Mouse (Mus musculus): ENCODE measurements around the gene Hp1bp3. TPM values are rescaled to one million over a fixed set of nuclear protein-coding genes. Genes with fewer than 3 reads are reported as not detected.
A peak's percentile ranks its signal among the peaks of the same experiment; 100 is the strongest.

Gene Hp1bp3
- total RNA-seq (2022), result 10 to 100 TPM; 81.4 to 89.4 (median 84.4) TPM

GRCm38 (mm10) chr4:138216200-138216890 lies at the start of gene Hp1bp3:
Gene Hp1bp3, plus strand, starts transcription at chr4:138216296.
- DNase-seq (ENCODE audit: low spot score), result peak; percentile 57

DNA sequence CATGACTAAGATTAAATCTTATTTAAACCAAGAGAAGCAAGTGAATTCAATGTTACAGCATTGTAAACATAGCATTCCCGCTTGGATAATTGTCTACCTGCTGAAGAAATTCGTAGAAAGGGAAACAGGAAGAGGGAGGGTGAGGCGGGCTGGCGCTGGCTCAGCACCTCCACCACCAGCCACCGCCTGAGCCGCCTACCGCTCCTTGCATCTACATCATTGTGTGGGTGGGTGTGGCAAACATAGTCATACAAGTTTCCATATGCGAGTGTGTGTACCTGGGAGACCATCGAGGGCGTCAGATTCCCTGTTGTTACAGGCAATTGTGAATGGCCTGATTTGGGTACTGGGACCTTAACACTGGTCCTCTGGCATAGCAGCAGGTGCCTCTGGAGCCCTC lies 49.6 kb upstream of the Hp1bp3 start:
- no peak for DNase-seq (ENCODE audit: low spot score)

DNA sequence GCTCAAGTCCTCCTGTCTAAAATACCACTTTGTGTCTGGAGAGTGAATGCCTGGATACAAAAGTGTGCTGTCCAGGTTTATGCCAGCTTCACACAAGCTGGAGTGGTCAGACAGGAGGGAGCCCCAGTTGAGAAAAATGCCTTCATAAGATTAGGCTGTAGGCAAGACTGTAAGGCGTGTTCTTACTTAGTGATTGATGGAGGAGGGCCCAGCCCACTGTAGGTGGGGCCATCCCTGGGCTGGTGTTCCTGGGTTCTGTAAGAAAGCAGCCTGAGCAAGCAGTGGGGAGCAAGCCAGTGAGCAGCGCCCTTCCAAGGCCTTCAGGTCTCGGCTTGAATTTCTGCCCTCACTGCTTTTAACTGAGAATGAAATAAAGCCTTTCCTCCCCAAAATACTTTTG lies 47.9 kb upstream of the Hp1bp3 start:
- no peak for DNase-seq (ENCODE audit: low spot score)

GRCm38 (mm10) chr4:138169420-138169819 lies 46.7 kb upstream of the Hp1bp3 start:
- no peak for DNase-seq (ENCODE audit: low spot score)

DNA sequence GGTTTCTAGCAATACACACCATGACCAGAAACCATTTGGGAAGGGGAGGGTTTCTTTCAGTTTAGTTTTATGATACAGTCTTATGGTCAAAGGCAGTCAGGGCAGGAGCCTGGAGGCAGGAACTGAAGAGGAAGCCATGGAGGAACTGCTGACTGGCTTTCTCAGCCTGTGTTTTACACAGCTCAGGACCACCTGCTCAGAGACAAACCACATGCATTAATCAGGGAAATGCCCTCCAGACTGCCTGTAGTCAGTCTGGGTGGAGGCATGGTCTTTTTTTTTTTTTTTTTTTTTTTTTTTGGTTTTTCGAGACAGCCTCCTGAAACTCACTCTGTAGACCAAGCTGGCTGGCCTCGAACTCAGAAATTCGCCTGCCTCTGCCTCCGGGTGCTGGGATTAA lies 43.4 kb upstream of the Hp1bp3 start:
- no peak for DNase-seq (ENCODE audit: low spot score)

GRCm38 (mm10) chr4:138179391-138179790 lies 36.7 kb upstream of the Hp1bp3 start:
- DNase-seq (ENCODE audit: low spot score), result no peak

GRCm38 (mm10) chr4:138180719-138181118 lies 35.4 kb upstream of the Hp1bp3 start:
- DNase-seq (ENCODE audit: low spot score), result no peak

GRCm38 (mm10) chr4:138184056-138184455 lies 32.0 kb upstream of the Hp1bp3 start:
- no peak for DNase-seq (ENCODE audit: low spot score)

DNA sequence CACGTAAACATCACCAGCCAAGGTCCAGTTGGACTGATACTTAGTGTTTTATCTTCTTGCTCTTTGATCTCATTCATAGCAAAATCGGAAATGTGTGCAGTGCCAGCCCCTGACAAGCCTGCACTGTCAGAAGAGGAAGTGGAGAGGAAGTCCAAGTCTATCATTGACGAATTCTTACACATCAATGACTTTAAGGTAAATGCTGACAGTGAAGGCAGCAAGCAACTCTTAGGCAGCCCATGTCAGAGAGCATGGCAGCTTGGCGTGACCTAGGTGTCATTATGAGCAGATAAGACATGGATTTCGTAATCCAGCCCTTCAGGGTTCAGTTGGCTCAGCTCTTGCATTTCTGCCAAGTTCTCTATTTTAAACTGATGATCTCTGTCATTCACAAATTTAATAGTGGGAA lies 31.5 kb upstream of the Hp1bp3 start:
- peak; percentile 11 for DNase-seq (ENCODE audit: low spot score)

DNA sequence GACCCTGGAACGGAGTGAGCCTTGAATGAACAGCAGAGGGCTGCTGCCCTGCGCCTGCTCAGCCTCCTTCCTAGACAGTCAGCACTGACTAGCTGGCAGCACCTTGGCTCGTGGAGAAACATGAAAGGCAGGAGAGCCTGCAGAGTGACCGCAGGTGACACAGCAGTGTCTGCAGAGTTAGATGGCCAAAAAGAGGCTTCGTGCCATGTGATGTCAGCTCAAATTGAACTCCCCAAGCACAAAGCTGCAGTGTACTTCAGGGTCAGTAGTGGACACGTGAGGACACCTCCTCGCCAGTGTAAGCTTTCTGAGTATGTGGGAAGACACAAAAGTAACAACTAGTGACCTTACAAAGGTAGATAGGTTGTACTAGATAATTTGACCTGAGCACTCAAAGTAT lies 30.1 kb upstream of the Hp1bp3 start:
- no peak for DNase-seq (ENCODE audit: low spot score)

- no peak for DNase-seq (ENCODE audit: low spot score)
Measured at GRCm38 (mm10) chr4:138187995-138188394, 28.1 kb upstream of the Hp1bp3 start.

DNA sequence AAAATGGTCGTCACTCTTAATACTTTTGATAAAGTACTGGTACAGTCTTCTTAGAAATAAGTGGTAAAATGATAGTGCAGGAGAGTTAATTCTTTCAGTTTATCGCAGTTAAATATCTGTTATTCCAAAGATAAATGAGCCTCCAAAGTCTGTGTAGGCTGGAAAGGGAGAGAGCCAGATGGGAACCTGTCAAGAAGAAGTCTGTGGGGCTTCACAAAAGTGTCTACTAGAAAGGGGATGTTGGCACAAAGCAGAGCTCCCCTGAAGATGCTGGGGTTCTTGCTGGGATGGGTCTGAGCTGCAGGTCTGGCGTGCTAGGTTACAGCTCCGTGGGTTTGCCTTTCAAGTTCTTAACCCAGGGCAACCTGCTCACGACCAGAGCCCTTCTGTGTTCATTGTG lies 23.5 kb upstream of the Hp1bp3 start:
- DNase-seq (ENCODE audit: low spot score), result no peak

GRCm38 (mm10) chr4:138200769-138201168 lies 15.3 kb upstream of the Hp1bp3 start:
- DNase-seq (ENCODE audit: low spot score), result no peak

GRCm38 (mm10) chr4:138201696-138202095 lies 14.4 kb upstream of the Hp1bp3 start:
- no peak for DNase-seq (ENCODE audit: low spot score)

GRCm38 (mm10) chr4:138210116-138210515 lies 6.0 kb upstream of the Hp1bp3 start:
- DNase-seq (ENCODE audit: low spot score), result no peak

DNA sequence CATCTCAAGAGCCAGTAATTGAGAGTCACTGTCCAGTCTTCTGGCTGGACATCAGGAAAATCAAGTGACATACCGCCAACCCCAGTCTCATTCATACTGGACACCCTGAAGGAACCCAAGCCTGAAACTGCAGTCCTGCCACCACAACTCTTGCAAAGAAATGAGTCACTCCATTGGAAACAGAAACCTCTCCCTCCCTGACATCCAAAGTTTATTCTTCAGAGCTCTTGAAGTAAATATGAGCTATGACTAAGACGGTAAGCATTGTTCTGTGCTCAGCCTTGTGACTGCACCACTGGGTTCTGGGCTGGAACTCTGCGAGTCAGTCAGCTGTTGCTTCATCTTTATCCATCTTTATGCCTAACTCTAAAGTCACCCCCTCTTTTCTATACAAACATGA lies 2.2 kb upstream of the Hp1bp3 start:
- DNase-seq (ENCODE audit: low spot score), result no peak

DNA sequence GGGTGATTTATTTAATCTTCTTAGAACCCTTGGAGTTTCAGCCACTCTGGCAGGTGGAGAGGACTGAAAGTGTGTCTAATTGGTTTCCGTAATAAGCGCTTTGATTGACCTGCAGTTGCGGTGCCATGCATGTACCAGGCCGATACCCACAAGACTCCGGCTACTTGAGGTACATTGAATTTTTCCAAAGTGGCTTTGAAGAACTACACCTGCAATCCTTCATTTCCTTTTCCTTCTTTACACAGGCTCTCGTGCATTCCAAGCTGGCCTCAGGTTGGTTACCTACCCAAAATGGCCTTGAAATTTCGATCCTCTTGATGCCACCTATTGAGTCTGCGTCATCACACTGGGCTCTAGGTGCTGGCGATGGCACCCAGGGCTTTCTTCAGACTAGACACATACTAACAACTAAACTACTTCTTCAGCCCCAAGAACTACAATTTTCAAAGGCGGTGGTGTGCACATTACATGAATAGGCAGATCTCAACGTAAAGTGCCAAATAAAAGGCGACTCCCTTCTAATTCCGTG lies 361 bp upstream of the Hp1bp3 start:
- no peak for DNase-seq (ENCODE audit: low spot score)

DNA sequence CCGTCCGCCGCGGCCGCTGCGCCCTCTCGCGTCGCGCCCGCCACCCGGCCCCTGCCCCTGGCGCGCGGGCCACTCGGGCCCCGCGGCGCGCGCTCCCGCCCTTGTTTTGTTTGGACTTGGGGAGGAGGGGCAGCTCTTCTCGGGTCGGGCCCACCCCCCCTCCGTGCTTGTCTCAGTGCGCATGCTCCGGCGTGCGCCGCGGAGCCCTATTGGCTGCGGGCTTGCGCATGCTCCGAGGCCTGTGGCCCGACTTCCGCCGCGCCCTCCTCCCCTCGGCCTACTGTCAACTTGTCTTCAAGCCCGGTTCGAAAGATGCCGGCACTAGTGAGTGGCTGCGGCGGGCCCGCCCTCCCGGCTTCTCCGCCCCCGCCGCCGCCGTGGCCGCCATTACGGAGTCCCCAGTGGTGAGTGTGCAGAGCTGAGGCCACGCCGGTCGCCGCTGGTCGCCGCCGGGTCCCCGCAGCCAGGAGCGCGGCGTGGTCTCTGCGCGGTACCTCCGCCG lies 846 bp downstream of the Hp1bp3 start:
- peak; percentile 97 for DNase-seq (ENCODE audit: low spot score)

GRCm38 (mm10) chr4:138217441-138217840 lies 1.3 kb downstream of the Hp1bp3 start:
- no peak for DNase-seq (ENCODE audit: low spot score)

DNA sequence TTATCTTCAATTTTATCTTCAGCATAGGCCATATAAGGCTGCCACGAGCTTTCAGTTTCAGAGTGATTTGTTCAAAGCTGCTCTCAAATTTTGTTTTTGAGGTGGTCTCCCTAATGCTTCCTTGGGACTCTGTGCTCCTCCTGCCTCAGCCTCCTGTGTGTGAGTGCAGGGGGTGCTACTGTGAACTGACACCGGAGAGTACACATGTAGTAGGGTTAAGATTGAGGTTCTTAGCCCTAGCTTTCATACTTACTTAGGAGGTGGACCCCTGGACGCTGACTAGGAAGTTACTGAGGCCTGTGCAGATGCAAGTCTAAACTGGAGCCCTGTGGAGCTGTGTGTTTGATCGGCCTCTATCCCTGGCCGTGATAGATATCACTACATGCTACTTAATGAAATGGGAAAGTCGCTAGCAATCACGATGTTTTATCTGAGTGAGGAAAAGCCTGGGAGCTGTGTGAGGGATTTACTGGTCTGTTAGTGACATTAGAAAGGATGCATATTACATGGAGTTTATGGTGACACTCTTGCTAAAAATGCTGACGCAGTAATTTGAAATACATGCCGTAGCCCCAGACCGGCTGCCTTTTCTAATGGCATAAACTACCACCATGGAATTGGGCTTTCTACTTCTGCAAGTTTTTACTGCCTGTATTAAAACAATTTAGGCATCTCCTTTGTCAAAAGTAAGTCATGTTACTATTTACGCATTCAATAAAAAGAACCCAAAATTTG lies 2.0 kb downstream of the Hp1bp3 start:
- no peak for DNase-seq (ENCODE audit: low spot score)

DNA sequence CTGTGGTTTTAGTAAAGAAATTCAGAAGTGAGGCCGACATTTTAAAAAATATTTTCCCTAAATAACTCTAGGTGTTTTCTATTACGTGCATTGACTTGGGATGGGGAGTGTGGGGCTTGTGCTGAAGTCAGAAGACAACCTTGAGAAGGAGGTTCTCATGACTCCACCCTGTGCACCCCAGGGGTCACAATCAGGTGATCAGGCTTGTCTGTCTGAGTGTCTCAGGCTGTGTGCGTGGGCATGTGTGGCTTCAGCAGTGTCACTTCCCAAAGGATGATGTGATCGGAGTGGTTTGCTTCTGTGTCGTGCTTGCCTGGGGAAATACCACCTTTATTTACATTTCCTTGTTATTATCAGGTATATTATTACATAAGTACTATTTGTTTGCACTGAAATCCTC lies 3.2 kb downstream of the Hp1bp3 start:
- no peak for DNase-seq (ENCODE audit: low spot score)

- DNase-seq (ENCODE audit: low spot score), result no peak
Measured at GRCm38 (mm10) chr4:138220761-138221160, 4.7 kb downstream of the Hp1bp3 start.

- DNase-seq (ENCODE audit: low spot score), result no peak
Measured at GRCm38 (mm10) chr4:138221406-138221805, 5.3 kb downstream of the Hp1bp3 start.
